Mouse (Mus musculus): ENCODE measurements around the gene Tm7sf3.

Gene Tm7sf3

GRCm38 (mm10) chr6:146653197-146653596 lies 10.6 kb upstream of the Tm7sf3 start:
- DNase-seq: no peak

GRCm38 (mm10) chr6:146651431-146651830 lies 8.8 kb upstream of the Tm7sf3 start:
- no peak for DNase-seq

- no peak for DNase-seq
Measured at GRCm38 (mm10) chr6:146650013-146650412, 7.4 kb upstream of the Tm7sf3 start.

GRCm38 (mm10) chr6:146643184-146643570 lies 553 bp upstream of the Tm7sf3 start:
- peak; percentile 29 for DNase-seq

- DNase-seq: no peak
Measured at GRCm38 (mm10) chr6:146641621-146642210, 908 bp downstream of the Tm7sf3 start.

- no peak for DNase-seq
Measured at GRCm38 (mm10) chr6:146640991-146641390, 1.6 kb downstream of the Tm7sf3 start.

GRCm38 (mm10) chr6:146640068-146640965 lies 2.3 kb downstream of the Tm7sf3 start:
- no peak for DNase-seq

- no peak for DNase-seq
Measured at GRCm38 (mm10) chr6:146636482-146636881, 6.1 kb downstream of the Tm7sf3 start.

GRCm38 (mm10) chr6:146634759-146635606 lies 7.6 kb downstream of the Tm7sf3 start:
- DNase-seq: no peak

- peak; percentile 91 for DNase-seq
Measured at GRCm38 (mm10) chr6:146634015-146634722, 8.5 kb downstream of the Tm7sf3 start.

- peak; percentile 60 for DNase-seq
Measured at GRCm38 (mm10) chr6:146633629-146634014, 9.0 kb downstream of the Tm7sf3 start.

- DNase-seq: peak; percentile 22
Measured at GRCm38 (mm10) chr6:146633097-146633496, 9.5 kb downstream of the Tm7sf3 start.

- no peak for DNase-seq
Measured at GRCm38 (mm10) chr6:146632403-146632802, 10.2 kb downstream of the Tm7sf3 start.

- DNase-seq: no peak
Measured at GRCm38 (mm10) chr6:146631847-146632246, 10.8 kb downstream of the Tm7sf3 start.

- DNase-seq: no peak
Measured at GRCm38 (mm10) chr6:146630961-146631360, 11.7 kb downstream of the Tm7sf3 start.

GRCm38 (mm10) chr6:146629781-146630756 lies 12.6 kb downstream of the Tm7sf3 start:
- DNase-seq: no peak

GRCm38 (mm10) chr6:146628123-146628522 lies 14.5 kb downstream of the Tm7sf3 start:
- no peak for DNase-seq

- DNase-seq: no peak
Measured at GRCm38 (mm10) chr6:146616670-146617069, 26.0 kb downstream of the Tm7sf3 start.

- no peak for DNase-seq
Measured at GRCm38 (mm10) chr6:146615891-146616290, 26.7 kb downstream of the Tm7sf3 start.

GRCm38 (mm10) chr6:146614541-146614940 lies 28.1 kb downstream of the Tm7sf3 start:
- no peak for DNase-seq

GRCm38 (mm10) chr6:146613907-146614306 lies 28.7 kb downstream of the Tm7sf3 start:
- DNase-seq: no peak
